Mouse (Mus musculus): Measurements from ENCODE around the gene Ocln.
"Not testable (repeated sequence)": the region's sequence is repeated elsewhere in the genome, so short reads cannot be mapped to it uniquely, and the experiment has no call there.

Ocln gene

DNA sequence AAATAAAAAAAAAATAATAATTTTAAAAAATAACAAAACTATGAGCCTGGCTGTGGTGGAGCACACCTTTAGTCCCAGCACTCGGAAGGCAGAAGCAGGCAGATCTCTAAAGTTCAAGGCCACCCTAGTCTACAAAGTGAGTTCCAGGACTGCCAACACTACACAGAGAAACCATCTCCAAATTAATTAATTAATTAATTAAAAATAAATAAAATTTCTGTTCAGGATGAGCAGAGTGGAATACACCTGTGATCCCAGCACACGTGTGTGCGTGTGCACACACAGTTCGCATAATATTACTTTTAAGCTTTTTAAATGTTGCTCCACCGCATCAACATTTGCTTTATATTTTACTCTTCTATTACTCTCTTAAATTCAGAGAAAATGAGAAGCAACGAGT lies 60.9 kb downstream of the Ocln start:
- no peak for DNase-seq

- DNase-seq: no peak
Measured at GRCm38 (mm10) chr13:100490424-100490823, 62.1 kb downstream of the Ocln start.

DNA sequence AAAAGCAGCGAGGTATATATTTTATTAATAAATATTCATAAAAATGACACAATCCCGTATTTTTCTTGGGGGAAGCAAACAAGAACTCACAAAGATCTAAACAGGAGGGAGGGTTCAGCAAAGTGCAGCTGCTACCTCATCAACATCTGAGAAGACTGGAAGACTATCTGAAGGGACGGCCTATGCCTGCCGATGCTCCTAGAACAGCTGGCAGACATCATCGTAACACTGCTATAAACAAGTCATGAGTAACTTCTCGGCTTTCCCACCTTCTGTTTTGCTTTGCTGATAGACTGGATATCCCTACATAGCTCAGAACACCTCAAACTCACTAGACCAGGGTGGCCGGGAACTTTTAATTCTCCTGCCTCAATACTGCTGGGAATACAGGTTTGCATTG lies 68.9 kb downstream of the Ocln start:
- no peak for DNase-seq

GRCm38 (mm10) chr13:100463527-100464222 lies 88.8 kb downstream of the Ocln start:
- DNase-seq: no peak

DNA sequence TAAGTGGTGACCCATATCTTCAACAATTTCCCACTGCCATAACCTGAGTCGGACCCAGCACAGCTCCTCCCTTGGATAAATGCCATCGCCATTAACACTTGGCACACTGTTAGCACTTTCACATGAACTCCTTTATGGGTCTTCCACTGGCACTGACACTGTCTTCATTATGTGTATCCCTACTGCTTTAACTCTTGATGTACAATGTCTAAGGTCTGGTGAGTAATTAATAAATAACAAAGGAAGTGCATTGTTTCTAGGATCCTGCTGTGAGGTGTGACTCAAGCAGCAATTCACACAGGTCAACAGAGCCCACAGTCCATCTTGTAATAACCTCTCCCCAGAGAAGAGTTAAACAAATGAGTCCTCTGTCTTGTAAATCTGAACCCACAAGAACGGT lies 91.2 kb downstream of the Ocln start:
- no peak for DNase-seq

DNA sequence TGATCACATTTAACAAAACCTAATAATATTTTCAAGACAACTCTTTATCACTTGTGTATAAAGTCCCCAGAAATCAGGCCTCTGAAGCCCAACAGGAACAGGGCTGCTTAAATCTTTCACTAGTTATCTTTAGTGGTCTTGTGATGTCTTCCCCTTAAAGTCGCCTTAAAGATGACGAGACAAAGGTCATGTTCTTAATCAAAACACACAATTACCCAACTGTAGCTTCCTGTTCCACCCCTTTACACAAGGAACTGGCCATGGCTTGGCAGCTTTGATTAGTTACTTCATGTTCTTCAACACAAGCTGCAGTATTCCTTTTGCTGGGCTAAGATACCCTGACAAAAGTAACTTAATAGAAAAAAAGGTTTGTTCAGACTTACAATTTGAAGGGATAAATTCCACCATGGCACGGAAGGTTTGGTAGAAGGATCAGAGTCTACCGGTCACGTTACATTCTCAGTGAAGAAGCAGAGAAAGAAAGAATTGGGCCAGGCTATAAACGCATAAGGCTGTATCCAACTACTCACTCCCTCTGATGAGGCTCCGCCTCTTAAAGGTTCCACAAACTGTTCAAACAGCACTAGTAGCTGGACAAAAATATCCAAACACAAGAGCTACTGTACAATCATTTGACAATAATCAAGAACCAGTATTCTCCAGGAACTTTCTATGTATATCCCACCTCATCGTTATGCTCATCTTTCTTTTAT lies 99.9 kb downstream of the Ocln start, which contains the start of gene Naip1:
Gene Naip1, minus strand, starts transcription at position 455 of the 713 bp plus-strand sequence.
- not testable (repeated sequence) for DNase-seq

DNA sequence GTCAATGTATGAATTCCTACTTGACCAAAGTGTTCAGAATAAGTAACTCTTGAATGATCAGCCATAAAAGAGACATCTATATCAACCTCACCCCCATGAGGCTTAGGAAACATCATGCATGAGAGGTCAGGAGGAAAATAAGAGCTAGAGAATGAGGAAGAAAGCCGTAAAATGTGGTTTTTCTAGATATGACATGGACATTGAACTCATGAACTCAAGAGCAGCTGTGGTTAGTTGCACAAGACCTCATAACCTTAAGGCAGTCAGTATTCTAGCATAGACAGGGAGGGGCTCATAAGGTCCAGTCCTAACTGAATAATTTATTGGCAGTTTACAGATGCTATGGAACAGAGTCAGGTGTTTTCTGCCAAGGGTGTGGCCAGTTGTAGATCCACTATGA lies 103.0 kb downstream of the Ocln start:
- DNase-seq: no peak
